15 mouse cellular contexts compared by ENCODE assay signal in the genomic region with DNA sequence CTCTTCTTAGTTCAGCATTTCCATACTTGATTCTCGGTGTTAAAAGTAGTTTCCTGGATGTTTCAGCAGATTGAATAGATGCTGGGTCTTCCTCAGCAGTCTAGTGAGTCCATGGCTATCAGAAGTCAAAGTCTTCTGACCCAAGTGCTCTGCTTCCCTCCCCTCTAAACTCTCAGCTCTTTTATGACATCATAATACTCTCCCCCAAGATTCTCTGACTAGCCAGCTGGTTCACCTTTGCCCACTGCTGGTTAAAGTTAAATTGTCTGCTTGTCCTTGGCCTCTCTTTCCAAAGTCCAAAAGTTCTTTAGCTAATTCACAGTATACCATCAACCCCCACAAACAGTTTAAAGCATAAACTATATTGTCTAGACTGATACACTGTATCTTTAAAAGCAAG. TPM values are rescaled to one million over a fixed set of nuclear protein-coding genes. Genes with fewer than 3 reads are reported as not detected.
"Had no signal": no experiment of that assay in that cellular context is flagged by ENCODE, and none has a peak within 500 bp of the region (broad histone marks: within the 10 kb centered on the region; RNA-seq: fewer than 3 reads in every experiment).

A gene (minus strand): TSS at position 140 of the 400 bp plus-strand sequence.

- H3K36me3 ChIP-seq: limb, embryonic 10.5 days; midbrain, embryonic 13.5 days; stomach, embryonic 15.5 days had no signal

- DNase-seq: lung, adult 2 months; lung, postnatal 36 days; right cerebral cortex, postnatal 14 days had no signal

- H3K4me1 ChIP-seq: limb, embryonic 10.5 days; midbrain, embryonic 13.5 days; stomach, embryonic 15.5 days had no signal

- H3K4me2 ChIP-seq: midbrain, embryonic 13.5 days; stomach, embryonic 15.5 days had no signal

- ATAC-seq: hindbrain, embryonic 16.5 days; inflammation-experienced regulatory T-cells, adult 6 months; lung, postnatal 0 days; midbrain, embryonic 13.5 days had no signal

- H3K9ac ChIP-seq: liver, embryonic 14.5 days; midbrain, embryonic 13.5 days; stomach, embryonic 15.5 days had no signal

- H3K4me3 ChIP-seq: left cerebral cortex, adult 2 months; limb, embryonic 10.5 days; midbrain, embryonic 13.5 days; stomach, embryonic 15.5 days had no signal

- H3K27ac ChIP-seq: left cerebral cortex, adult 2 months; limb, embryonic 10.5 days; liver, embryonic 14.5 days; midbrain, embryonic 13.5 days; stomach, embryonic 15.5 days had no signal

- H3K27me3 ChIP-seq: midbrain, embryonic 13.5 days; stomach, embryonic 15.5 days had no signal

- H3K9me3 ChIP-seq: limb, embryonic 10.5 days; midbrain, embryonic 13.5 days; stomach, embryonic 15.5 days had no signal

RNA-seq across cellular contexts. Expression of the gene that starts here (rescaled TPM):
- polyA plus RNA-seq: hindbrain, embryonic 16.5 days; inflammation-experienced regulatory T-cells, adult 6 months; limb, embryonic 10.5 days; limb, embryonic 14.5 days; liver, embryonic 14.5 days; lung, adult 2 months; lung, postnatal 0 days; midbrain, embryonic 13.5 days; midbrain, postnatal 0 days; neural tube, embryonic 14.5 days; spleen, adult 2 months had no signal
